10 mouse cellular contexts compared by ENCODE assay signal in genomic region chr3:142674607-142675006, GRCm38 (mm10). TPM values are rescaled to one million over a fixed set of nuclear protein-coding genes. Genes with fewer than 3 reads are reported as not detected.
DNase-seq lines count a peak whose midpoint lies in the region; ATAC-seq and TF ChIP-seq lines count a peak whose summit lies in the region.
"Had no signal": no experiment of that assay in that cellular context is flagged by ENCODE, and none has a peak within 500 bp of the region (broad histone marks: within the 10 kb centered on the region; RNA-seq: fewer than 3 reads in every experiment).

No protein-coding gene starts in this region.

- peak in 1 of 2 experiments; percentile 13 for DNase-seq in layer of hippocampus, adult 2 months (ENCODE audit: low spot score in 2 of 2)
- DNase-seq in layer of hippocampus, adult 8-10 months (ENCODE audit: low spot score in 2 of 2) = no peak
- DNase-seq in CD4-positive, CD25-positive, alpha-beta regulatory T cell, adult 2 months (ENCODE audit: low read depth, low spot score) = peak; percentile 61
- DNase-seq in Muller cell, postnatal 12 days (ENCODE audit: inconsistent ontology term) = peak; percentile 27
- DNase-seq in urinary bladder, postnatal 36 days (ENCODE audit: low spot score in 2 of 2) = no peak
- DNase-seq in adrenal gland, adult 18-20 months (ENCODE audit: low spot score in 2 of 2) = no peak
- DNase-seq: heart, postnatal 10 days; spleen, adult 18-20 months had no signal

- H3K4me3 ChIP-seq in layer of hippocampus, adult 2 months = no peak overlapping the region

- TF ChIP-seq CTCF in layer of hippocampus, adult 2 months (conservative IDR thresholded peaks at IDR 0.05) = peak; percentile 79

- H3K27ac ChIP-seq in layer of hippocampus, adult 2 months = no peak overlapping the region
- H3K27ac ChIP-seq: liver, embryonic 14.5 days had no signal

- ATAC-seq in megakaryocyte progenitor cell, adult 5-6 weeks (replicated peaks; ENCODE audit: poor library complexity) = peak; percentile 77

RNA-seq across cellular contexts. Expression of gene Kyat3, which starts 26.2 kb away (rescaled TPM):
- total RNA-seq in layer of hippocampus, adult 2 months (2021) = 1 to 10 TPM; 6.4 to 7.6 TPM
- total RNA-seq in layer of hippocampus, adult 8-10 months (2022) = 1 to 10 TPM; 5.5 to 8.6 (median 6.3) TPM
- 21.5 and 32.4 TPM in 2 replicates for total RNA-seq in megakaryocyte progenitor cell, adult 5-6 weeks (2015)
- 33.1 and 37.1 TPM in 2 replicates for total RNA-seq in megakaryocyte progenitor cell, adult 5-6 weeks (2017)
- 10 to 100 TPM; 21.4 to 23.4 TPM for total RNA-seq in adrenal gland, adult 18-20 months (2021)

RNA-seq across cellular contexts. Expression of gene Gbp2, which starts 54.2 kb away (rescaled TPM):
- total RNA-seq in layer of hippocampus, adult 2 months (2021) = 1 to 10 TPM; 1.8 to 2.3 TPM
- 1 to 10 TPM; 2.4 to 8.0 (median 4.3) TPM for total RNA-seq in layer of hippocampus, adult 8-10 months (2022)
- 5.0 and 7.6 TPM in 2 replicates for total RNA-seq in megakaryocyte progenitor cell, adult 5-6 weeks (2015)
- 9.1 and 9.8 TPM in 2 replicates for total RNA-seq in megakaryocyte progenitor cell, adult 5-6 weeks (2017)
- 10 to 100 TPM; 16.5 to 24.6 TPM for total RNA-seq in adrenal gland, adult 18-20 months (2021)

Comparison
In these comparisons a context has a peak if more than half of its experiments do, and no peak if none do; other contexts are left out.
1. DNase-seq: peak in CD4-positive, CD25-positive, alpha-beta regulatory T cell, adult 2 months (single experiment) and Muller cell, postnatal 12 days (single experiment); none in layer of hippocampus, adult 8-10 months (0 of 2), urinary bladder, postnatal 36 days (0 of 2) and adrenal gland, adult 18-20 months (0 of 2).